Mouse (Mus musculus): ENCODE measurements around the gene Cox10. TPM values are rescaled to one million over a fixed set of nuclear protein-coding genes. Genes with fewer than 3 reads are reported as not detected.

Cox10 gene
- polyA plus RNA-seq, 1 experiment from 2014 or later: 30.9 TPM

- H3K4me3 ChIP-seq (ENCODE audit: low read length): peak overlapping the region; percentile 56
- peak overlapping the region; percentile 61 for H3K27ac ChIP-seq (ENCODE audit: low read length)
- no peaks in the 10 kb centered on the region for H3K36me3 ChIP-seq (ENCODE audit: insufficient read depth, low read length)
- H3K9me3 ChIP-seq (ENCODE audit: low read length): no peaks in the 10 kb centered on the region
- H3K4me1 ChIP-seq (ENCODE audit: insufficient read depth, low read length): peaks cover 42% of the 10 kb centered on the region
- peaks cover 44% of the 10 kb centered on the region for H3K27me3 ChIP-seq (ENCODE audit: insufficient read depth, low read length)
- peak overlapping the region; percentile 33; the same call in 1 of the 2 replicates for H3K9ac ChIP-seq (replicated peaks; ENCODE audit: low read length)
- no peak for ATAC-seq (ENCODE audit: low FRiP score, low TSS enrichment)
- peak overlapping the region; percentile 81 for H3K4me2 ChIP-seq (replicated peaks; ENCODE audit: low read depth, low read length)
- WGBS: 5% methylated on average over 26 of the region's 26 CpGs
Measured at GRCm38 (mm10) chr11:63924286-63924930, 154.9 kb downstream of the Cox10 start.

GRCm38 (mm10) chr11:63923386-63923785 is 155.9 kb downstream of the Cox10 start:
- Histone ChIP-seq H3K4me1 (ENCODE audit: insufficient read depth, low read length) (peaks cover 51% of the 10 kb centered on the region), H3K9ac (replicated peaks; ENCODE audit: low read length) (peak overlapping the region; percentile 56), H3K4me2 (replicated peaks; ENCODE audit: low read depth, low read length) (peak overlapping the region; percentile 81), H3K4me3 (ENCODE audit: low read length) (peak overlapping the region; percentile 56), H3K9me3 (ENCODE audit: low read length) (no peaks in the 10 kb centered on the region), H3K27ac (ENCODE audit: low read length) (peak overlapping the region; percentile 8; the same call in 1 of the 2 replicates), H3K27me3 (ENCODE audit: insufficient read depth, low read length) (peaks cover 49% of the 10 kb centered on the region), H3K36me3 (ENCODE audit: insufficient read depth, low read length) (no peaks in the 10 kb centered on the region)
- ATAC-seq (ENCODE audit: low FRiP score, low TSS enrichment): no peak
- WGBS: under 1% methylated on average over 29 of the region's 29 CpGs

GRCm38 (mm10) chr11:63922091-63922621 is 157.1 kb downstream of the Cox10 start, which contains the start of gene Hs3st3b1:
Gene Hs3st3b1 (minus strand): TSS chr11:63922290.
- WGBS: under 1% methylated on average over 43 of the region's 43 CpGs
- Histone ChIP-seq H3K9ac (replicated peaks; ENCODE audit: low read length) (peak within 1 kb of the TSS; percentile 71), H3K36me3 (ENCODE audit: insufficient read depth, low read length) (no peaks in the 10 kb centered on the region), H3K9me3 (ENCODE audit: low read length) (no peaks in the 10 kb centered on the region), H3K27me3 (ENCODE audit: insufficient read depth, low read length) (peaks cover 57% of the 10 kb centered on the region), H3K4me3 (ENCODE audit: low read length) (peak within 1 kb of the TSS; percentile 56), H3K27ac (ENCODE audit: low read length) (peak within 1 kb of the TSS; percentile 51), H3K4me2 (replicated peaks; ENCODE audit: low read depth, low read length) (peak within 1 kb of the TSS; percentile 81), H3K4me1 (ENCODE audit: insufficient read depth, low read length) (peaks cover 60% of the 10 kb centered on the region)
- ATAC-seq (ENCODE audit: low FRiP score, low TSS enrichment): peak; percentile 93

- no peak for ATAC-seq (ENCODE audit: low FRiP score, low TSS enrichment)
- Histone ChIP-seq H3K4me1 (ENCODE audit: insufficient read depth, low read length) (peaks cover 66% of the 10 kb centered on the region), H3K27ac (ENCODE audit: low read length) (peak overlapping the region; percentile 51), H3K9ac (replicated peaks; ENCODE audit: low read length) (peak overlapping the region; percentile 71), H3K27me3 (ENCODE audit: insufficient read depth, low read length) (peaks cover 57% of the 10 kb centered on the region), H3K4me3 (ENCODE audit: low read length) (peak overlapping the region; percentile 56), H3K4me2 (replicated peaks; ENCODE audit: low read depth, low read length) (peak overlapping the region; percentile 81), H3K9me3 (ENCODE audit: low read length) (no peaks in the 10 kb centered on the region), H3K36me3 (ENCODE audit: insufficient read depth, low read length) (no peaks in the 10 kb centered on the region)
- WGBS: under 1% methylated on average over 80 of the region's 80 CpGs
Measured at GRCm38 (mm10) chr11:63921044-63921951, 158.0 kb downstream of the Cox10 start.

GRCm38 (mm10) chr11:63920531-63920930 is 158.7 kb downstream of the Cox10 start:
- H3K27me3 ChIP-seq (ENCODE audit: insufficient read depth, low read length): peaks cover 57% of the 10 kb centered on the region
- H3K27ac ChIP-seq (ENCODE audit: low read length): peak overlapping the region; percentile 51
- H3K9ac ChIP-seq (replicated peaks; ENCODE audit: low read length): peak overlapping the region; percentile 71
- no peaks in the 10 kb centered on the region for H3K9me3 ChIP-seq (ENCODE audit: low read length)
- H3K4me2 ChIP-seq (replicated peaks; ENCODE audit: low read depth, low read length): peak overlapping the region; percentile 81
- peak overlapping the region; percentile 56 for H3K4me3 ChIP-seq (ENCODE audit: low read length)
- under 1% methylated on average over 33 of the region's 33 CpGs for WGBS
- ATAC-seq (ENCODE audit: low FRiP score, low TSS enrichment): no peak
- H3K36me3 ChIP-seq (ENCODE audit: insufficient read depth, low read length): no peaks in the 10 kb centered on the region
- peaks cover 66% of the 10 kb centered on the region for H3K4me1 ChIP-seq (ENCODE audit: insufficient read depth, low read length)

GRCm38 (mm10) chr11:63919211-63920098 is 159.8 kb downstream of the Cox10 start:
- Histone ChIP-seq H3K4me3 (ENCODE audit: low read length) (peak overlapping the region; percentile 56), H3K4me1 (ENCODE audit: insufficient read depth, low read length) (peaks cover 62% of the 10 kb centered on the region), H3K27ac (ENCODE audit: low read length) (peak overlapping the region; percentile 83), H3K27me3 (ENCODE audit: insufficient read depth, low read length) (peaks cover 52% of the 10 kb centered on the region), H3K9me3 (ENCODE audit: low read length) (no peaks in the 10 kb centered on the region), H3K36me3 (ENCODE audit: insufficient read depth, low read length) (no peaks in the 10 kb centered on the region), H3K9ac (replicated peaks; ENCODE audit: low read length) (peak overlapping the region; percentile 71), H3K4me2 (replicated peaks; ENCODE audit: low read depth, low read length) (peak overlapping the region; percentile 81)
- ATAC-seq (ENCODE audit: low FRiP score, low TSS enrichment): no peak
- 5% methylated on average over 52 of the region's 52 CpGs for WGBS

- peak overlapping the region; percentile 81 for H3K4me2 ChIP-seq (replicated peaks; ENCODE audit: low read depth, low read length)
- H3K9me3 ChIP-seq (ENCODE audit: low read length): no peaks in the 10 kb centered on the region
- H3K9ac ChIP-seq (replicated peaks; ENCODE audit: low read length): peak overlapping the region; percentile 71
- no peaks in the 10 kb centered on the region for H3K36me3 ChIP-seq (ENCODE audit: insufficient read depth, low read length)
- peak overlapping the region; percentile 56 for H3K4me3 ChIP-seq (ENCODE audit: low read length)
- WGBS: 22% methylated on average over 17 of the region's 17 CpGs
- H3K4me1 ChIP-seq (ENCODE audit: insufficient read depth, low read length): peaks cover 67% of the 10 kb centered on the region
- ATAC-seq (ENCODE audit: low FRiP score, low TSS enrichment): peak; percentile 63
- H3K27ac ChIP-seq (ENCODE audit: low read length): peak overlapping the region; percentile 83
- peaks cover 50% of the 10 kb centered on the region for H3K27me3 ChIP-seq (ENCODE audit: insufficient read depth, low read length)
Measured at GRCm38 (mm10) chr11:63918321-63919105, 160.8 kb downstream of the Cox10 start.

- Histone ChIP-seq H3K4me3 (ENCODE audit: low read length) (peak overlapping the region; percentile 56), H3K27me3 (ENCODE audit: insufficient read depth, low read length) (peaks cover 52% of the 10 kb centered on the region), H3K9ac (replicated peaks; ENCODE audit: low read length) (peak overlapping the region; percentile 3; the same call in 1 of the 2 replicates), H3K36me3 (ENCODE audit: insufficient read depth, low read length) (no peaks in the 10 kb centered on the region), H3K4me2 (replicated peaks; ENCODE audit: low read depth, low read length) (peak overlapping the region; percentile 81), H3K4me1 (ENCODE audit: insufficient read depth, low read length) (peaks cover 58% of the 10 kb centered on the region), H3K9me3 (ENCODE audit: low read length) (no peaks in the 10 kb centered on the region), H3K27ac (ENCODE audit: low read length) (no peak overlapping the region)
- 11% methylated on average over 6 of the region's 6 CpGs for WGBS
- no peak for ATAC-seq (ENCODE audit: low FRiP score, low TSS enrichment)
Measured at GRCm38 (mm10) chr11:63917561-63917960, 161.7 kb downstream of the Cox10 start.
